Mouse (Mus musculus): Measurements from ENCODE around the gene Nipa1.

Gene Nipa1

DNA sequence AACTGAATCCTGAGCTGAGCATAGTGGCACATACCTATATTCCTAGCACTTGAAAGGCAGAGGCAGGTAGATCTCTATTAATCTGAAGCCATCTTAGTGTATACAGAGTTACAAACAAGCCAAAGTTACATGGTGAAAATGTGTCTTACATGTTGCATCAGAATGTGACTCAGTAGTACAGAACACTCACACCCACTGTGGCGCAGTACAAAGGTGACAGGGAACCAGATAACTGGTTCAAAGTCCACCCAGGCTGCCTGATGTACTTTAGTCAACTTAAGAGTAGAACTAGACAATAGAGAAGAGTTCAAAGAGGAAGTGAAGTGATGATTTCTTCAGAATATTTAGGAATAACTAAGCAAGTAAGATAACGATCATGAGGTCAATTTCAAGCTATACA, 84.7 kb downstream of the Nipa1 start:
- DNase-seq (ENCODE audit: low read depth, low spot score), result no peak

DNA sequence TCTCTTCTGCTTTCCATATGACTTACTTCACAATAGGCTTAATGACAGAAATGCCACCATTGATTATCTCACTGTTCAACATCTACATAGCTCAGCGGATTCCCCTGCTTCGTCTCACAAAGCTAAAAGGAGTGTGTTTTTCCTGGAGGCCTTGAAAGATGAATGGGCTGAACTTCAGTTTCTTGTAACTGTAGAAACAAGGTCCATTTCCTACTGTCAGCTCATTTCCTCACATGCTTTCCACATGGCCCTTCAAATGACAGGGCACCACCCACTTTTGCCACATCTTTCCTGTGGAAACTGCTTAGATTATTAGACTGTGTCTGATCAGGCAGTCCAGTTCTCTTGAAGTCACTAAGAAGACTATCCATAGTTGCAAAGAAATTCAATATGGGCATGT, 91.1 kb downstream of the Nipa1 start:
- no peak for DNase-seq (ENCODE audit: low read depth, low spot score)
